Mouse (Mus musculus) liver, embryonic 11.5 days (tissue): Measurements from ENCODE around the gene Gm20532. TPM values are rescaled to one million over a fixed set of nuclear protein-coding genes. Genes with fewer than 3 reads are reported as not detected.
A peak's percentile ranks its signal among the peaks of the same experiment; 100 is the strongest.

Source experiments
- ATAC-seq: fragments of 200-750 bp; cut with Nextera tagmentation; replicated peaks from 2 replicates; pipeline ENCODE4 v1.8.0; 2017; ENCODE audit warnings: moderate number of reproducible peaks, mild to moderate bottlenecking, moderate TSS enrichment, moderate library complexity; ENCODE audit not compliant: low FRiP score
- DNase-seq: peaks from one replicate; pipeline ENCODE4 v3.0.0-alpha.2; 2017; ENCODE audit warnings: low spot score
- H3K27ac ChIP-seq: fragments of 300-500 bp; sonication (generic); 2 replicates; pipeline ENCODE4 v1.5.1; 2014; ENCODE audit warnings: mild to moderate bottlenecking, low read depth, low read length, control low read depth
- H3K27me3 ChIP-seq: fragments of 300-500 bp; sonication (generic); replicated peaks from 2 replicates; pipeline ENCODE4 v1.6.1; 2014; ENCODE audit warnings: low read length, mixed read lengths; ENCODE audit not compliant: control insufficient read depth, insufficient read depth
- H3K36me3 ChIP-seq: fragments of 300-500 bp; sonication (generic); 2 replicates; pipeline ENCODE4 v1.6.1; 2014; ENCODE audit warnings: mild to moderate bottlenecking, low read length, moderate library complexity, mixed read lengths; ENCODE audit not compliant: control insufficient read depth, insufficient read depth
- H3K4me1 ChIP-seq: fragments of 300-500 bp; sonication (generic); replicated peaks from 2 replicates; pipeline ENCODE4 v1.6.1; 2014; ENCODE audit warnings: low read length, mixed read lengths; ENCODE audit not compliant: control insufficient read depth, insufficient read depth
- H3K4me2 ChIP-seq: fragments of 300-500 bp; sonication (generic); 2 replicates; pipeline ENCODE4 v1.6.1; 2014; ENCODE audit warnings: mild to moderate bottlenecking, control low read depth, moderate library complexity
- H3K4me3 ChIP-seq: fragments of 300-500 bp; sonication (generic); 2 replicates; pipeline ENCODE4 v1.5.1; 2014; ENCODE audit warnings: low read depth, low read length, control low read depth
- H3K9ac ChIP-seq: fragments of 300-500 bp; sonication (generic); 2 replicates; pipeline ENCODE4 v1.6.1; 2014; ENCODE audit warnings: low read depth, low read length, control low read depth
- H3K9me3 ChIP-seq: fragments of 300-500 bp; sonication (generic); 2 replicates; pipeline ENCODE4 v1.6.1; 2016; ENCODE audit warnings: low read length, inconsistent platforms, mixed read lengths; ENCODE audit not compliant: control insufficient read depth
- WGBS: fragments of 180-500 bp; shearing (Covaris S2); extraction: QIAGEN DNeasy Blood & Tissue Kit; methylation state at CpG from one replicate; pipeline ENCODE4 v1.1.7; 2014; 5-methylcytosine and 5-hydroxymethylcytosine counted together
- polyA plus RNA-seq: library from polyadenylated mRNA; unstranded; fragments of >200 nt; fragmentation: Nextera tagmentation; extraction: Ambion mirVana; gene quantifications from 2 replicates; pipeline ENCODE4 v1.2.1, GENCODE M21; 2014

The Gm20532 gene
- polyA plus RNA-seq: not detected in 2 replicates

DNA sequence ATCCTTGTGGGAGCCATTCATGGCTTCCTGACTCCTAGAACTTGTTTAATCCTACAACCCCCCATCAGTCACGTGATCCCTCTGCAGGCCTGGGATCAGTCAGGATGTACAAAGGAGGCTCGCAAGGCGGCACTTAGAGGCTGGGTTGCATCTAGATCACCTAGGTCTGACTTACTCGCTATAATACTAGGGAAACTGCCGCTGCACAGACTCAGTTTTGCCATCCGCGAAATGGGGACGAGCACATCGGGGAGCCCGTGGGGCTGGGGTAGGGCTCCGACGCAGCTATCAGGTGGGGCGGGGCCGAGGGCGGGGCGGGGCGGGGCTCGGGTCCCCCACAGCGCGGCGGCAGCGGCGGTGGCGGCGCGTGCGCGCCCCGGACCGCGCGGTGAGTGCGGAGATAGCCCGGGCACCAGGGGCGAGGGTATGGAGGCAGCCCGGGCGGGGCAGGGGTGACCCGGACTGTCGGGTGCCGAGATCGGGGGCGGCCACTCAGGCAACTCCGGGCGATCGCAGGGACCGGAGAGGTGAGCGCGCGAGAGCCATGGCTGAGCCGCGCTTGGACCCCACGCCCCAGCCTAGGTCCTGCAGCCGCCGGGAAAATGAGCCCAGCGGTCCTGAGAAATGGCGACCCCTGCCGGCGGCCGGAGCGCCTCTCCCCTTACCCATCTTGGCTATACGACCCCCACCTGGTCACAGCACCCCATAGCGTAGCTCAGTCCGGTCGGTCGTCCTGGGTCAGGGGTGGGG is at the start of gene Gm20532:
TSS of gene Gm20532 (plus strand) at position 346 of the 750 bp plus-strand sequence.
- Histone ChIP-seq H3K27ac (peak within 1 kb of the TSS; percentile 68), H3K4me2 (peak within 1 kb of the TSS; percentile 75), H3K27me3 (no peaks in the 10 kb centered on the region), H3K4me3 (peak within 1 kb of the TSS; percentile 59), H3K4me1 (peaks cover 40% of the 10 kb centered on the region), H3K9me3 (no peaks in the 10 kb centered on the region), H3K36me3 (no peaks in the 10 kb centered on the region; the same call in 1 of the 2 replicates), H3K9ac (peak within 1 kb of the TSS; percentile 78)
- WGBS: 1% methylated on average over 65 of the region's 65 CpGs
- peak; percentile 70 for ATAC-seq
- DNase-seq: peak; percentile 86

DNA sequence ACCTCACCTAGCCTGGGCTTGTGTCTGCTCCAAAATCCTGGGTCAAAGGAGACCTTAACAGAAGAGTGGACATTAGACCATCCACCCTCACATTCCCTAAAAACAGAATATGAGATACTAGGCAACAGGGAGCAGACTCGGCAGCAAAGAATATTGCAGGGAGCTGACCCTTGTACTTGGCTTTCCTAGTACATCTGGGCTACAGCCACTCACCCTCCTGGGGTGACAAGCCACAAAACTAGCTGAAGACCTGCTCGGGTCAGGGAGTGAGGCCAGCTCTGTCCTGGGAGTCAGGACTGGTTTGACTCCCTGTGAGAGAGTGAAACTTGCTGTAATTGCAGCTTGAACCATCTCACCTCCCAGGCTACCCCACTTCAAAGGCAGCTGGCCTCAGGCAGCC is 46.9 kb upstream of the Gm20532 start:
- Histone ChIP-seq H3K4me3 (no peak overlapping the region), H3K4me2 (no peak overlapping the region), H3K27me3 (no peaks in the 10 kb centered on the region), H3K9ac (no peak overlapping the region), H3K36me3 (no peaks in the 10 kb centered on the region), H3K27ac (no peak overlapping the region), H3K4me1 (no peaks in the 10 kb centered on the region), H3K9me3 (no peaks in the 10 kb centered on the region)
- ATAC-seq: no peak
- no peak for DNase-seq
- 49% methylated on average over 2 of the region's 2 CpGs for WGBS

DNA sequence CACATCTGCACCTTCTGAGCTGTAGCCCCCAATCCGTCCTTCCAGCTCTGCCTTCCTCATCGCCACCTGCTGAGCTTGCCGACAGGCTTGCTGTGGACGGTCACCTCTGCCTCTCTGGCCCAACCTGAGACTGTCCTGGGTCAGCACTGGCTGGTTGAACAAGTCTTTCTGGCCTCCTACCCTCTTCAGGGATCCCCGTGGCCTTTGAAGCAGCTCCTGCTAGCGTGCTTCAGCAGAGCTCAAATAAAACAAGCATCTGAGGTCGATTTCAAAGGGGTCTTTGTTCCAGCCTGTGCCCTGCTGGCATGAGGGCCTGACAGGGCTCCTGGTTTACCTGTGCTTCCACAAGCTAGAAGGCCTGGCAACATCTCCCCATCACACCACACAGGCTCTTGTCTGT is 45.7 kb upstream of the Gm20532 start:
- DNase-seq (no peak), ATAC-seq (no peak)
- Histone ChIP-seq H3K36me3 (no peaks in the 10 kb centered on the region), H3K27ac (no peak overlapping the region), H3K4me1 (no peaks in the 10 kb centered on the region), H3K4me3 (no peak overlapping the region), H3K9ac (no peak overlapping the region), H3K9me3 (no peaks in the 10 kb centered on the region), H3K27me3 (no peaks in the 10 kb centered on the region), H3K4me2 (no peak overlapping the region)
- WGBS: 51% methylated on average over 7 of the region's 7 CpGs

DNA sequence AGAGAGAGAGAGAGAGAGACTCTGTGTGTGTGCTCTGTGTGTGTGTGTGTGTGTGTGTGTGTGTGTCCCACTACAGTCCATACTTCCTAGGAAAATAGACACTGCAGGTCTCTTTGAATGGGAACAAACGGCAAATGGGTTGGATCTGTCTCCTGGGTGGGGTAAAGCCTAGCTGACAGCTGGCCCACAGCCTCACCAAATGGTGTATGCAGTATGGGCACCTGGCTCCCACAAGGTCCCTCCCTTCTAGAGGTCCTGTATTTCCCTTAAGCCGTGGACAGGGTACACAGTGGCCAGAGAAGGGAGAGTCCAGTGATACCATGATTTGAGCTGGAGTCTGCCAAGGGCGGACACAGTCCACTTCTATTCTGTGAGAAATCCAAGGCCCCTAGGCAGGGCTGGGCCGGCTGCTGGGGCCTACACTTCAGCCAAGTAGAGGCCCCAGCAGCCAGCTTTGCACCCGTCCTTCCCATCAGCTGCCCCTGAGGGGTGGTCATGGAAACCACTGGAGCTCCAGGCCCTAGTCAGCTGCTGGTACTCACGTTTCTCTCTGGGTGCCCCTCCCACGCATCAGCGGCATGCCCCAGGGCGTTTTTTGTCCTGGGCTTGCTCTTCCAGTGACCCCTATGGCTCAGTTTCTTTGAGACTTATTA is 45.1 kb upstream of the Gm20532 start:
- H3K9me3 ChIP-seq: no peaks in the 10 kb centered on the region
- H3K4me3 ChIP-seq: no peak overlapping the region
- no peak for DNase-seq
- H3K27me3 ChIP-seq: no peaks in the 10 kb centered on the region
- H3K27ac ChIP-seq: no peak overlapping the region
- ATAC-seq: no peak
- H3K4me1 ChIP-seq: no peaks in the 10 kb centered on the region
- WGBS: 53% methylated on average over 9 of the region's 9 CpGs
- H3K4me2 ChIP-seq: no peak overlapping the region
- no peaks in the 10 kb centered on the region for H3K36me3 ChIP-seq
- no peak overlapping the region for H3K9ac ChIP-seq

DNA sequence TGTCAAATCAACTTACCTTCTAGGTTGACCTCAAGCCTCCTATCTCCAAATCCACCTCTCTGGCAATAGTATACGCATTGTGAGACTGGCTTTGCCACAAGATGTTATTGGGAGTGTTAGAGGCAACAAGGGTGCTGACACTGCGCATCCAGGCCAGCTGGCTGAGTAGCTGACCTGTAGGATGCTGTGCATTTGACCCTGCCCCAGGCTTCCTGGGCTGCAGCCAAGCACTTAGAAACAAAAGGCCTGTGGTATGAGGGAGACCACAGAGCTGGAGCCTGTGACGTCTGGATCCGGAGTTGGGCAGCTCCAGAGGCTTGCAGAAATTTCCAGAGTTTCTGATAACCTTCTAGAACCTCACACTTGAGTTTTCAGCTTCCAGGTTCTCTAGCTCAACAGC is 43.3 kb upstream of the Gm20532 start:
- no peak overlapping the region for H3K9ac ChIP-seq
- ATAC-seq: no peak

DNA sequence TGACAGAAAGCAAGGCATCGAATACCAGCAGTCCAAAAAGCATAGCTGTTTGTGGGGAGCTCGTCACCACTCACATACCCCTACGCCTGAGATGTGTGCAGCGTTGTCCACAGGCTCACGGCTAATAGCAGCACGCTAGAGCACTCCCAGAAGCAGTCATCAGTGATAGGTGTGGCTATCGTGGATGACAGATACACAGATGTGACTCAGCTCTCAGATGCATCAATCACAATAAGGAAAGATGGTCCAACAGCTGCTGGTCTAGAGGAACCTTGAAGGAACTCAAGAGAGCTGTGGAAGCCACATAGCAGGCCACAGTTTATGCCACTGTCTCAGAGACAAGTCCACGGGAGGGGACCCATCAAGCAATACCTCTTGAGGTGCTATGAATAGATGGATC is 42.7 kb upstream of the Gm20532 start:
- DNase-seq (no peak), ATAC-seq (no peak)
- no peak overlapping the region for H3K9ac ChIP-seq
- no peak overlapping the region for H3K4me3 ChIP-seq
- no peak overlapping the region for H3K4me2 ChIP-seq
- H3K27ac ChIP-seq: no peak overlapping the region
- H3K9me3 ChIP-seq: no peaks in the 10 kb centered on the region
- H3K4me1 ChIP-seq: no peaks in the 10 kb centered on the region
- H3K36me3 ChIP-seq: no peaks in the 10 kb centered on the region
- WGBS: 75% methylated on average over 8 of the region's 8 CpGs
- no peaks in the 10 kb centered on the region for H3K27me3 ChIP-seq

More for the DNA sequence above, 43.3 kb upstream of the Gm20532 start:
- Histone ChIP-seq H3K27ac (no peak overlapping the region), H3K36me3 (no peaks in the 10 kb centered on the region), H3K27me3 (no peaks in the 10 kb centered on the region), H3K4me2 (no peak overlapping the region), H3K4me3 (no peak overlapping the region), H3K4me1 (no peaks in the 10 kb centered on the region), H3K9me3 (no peaks in the 10 kb centered on the region)
- no peak for DNase-seq
- WGBS: 65% methylated on average over 4 of the region's 4 CpGs

DNA sequence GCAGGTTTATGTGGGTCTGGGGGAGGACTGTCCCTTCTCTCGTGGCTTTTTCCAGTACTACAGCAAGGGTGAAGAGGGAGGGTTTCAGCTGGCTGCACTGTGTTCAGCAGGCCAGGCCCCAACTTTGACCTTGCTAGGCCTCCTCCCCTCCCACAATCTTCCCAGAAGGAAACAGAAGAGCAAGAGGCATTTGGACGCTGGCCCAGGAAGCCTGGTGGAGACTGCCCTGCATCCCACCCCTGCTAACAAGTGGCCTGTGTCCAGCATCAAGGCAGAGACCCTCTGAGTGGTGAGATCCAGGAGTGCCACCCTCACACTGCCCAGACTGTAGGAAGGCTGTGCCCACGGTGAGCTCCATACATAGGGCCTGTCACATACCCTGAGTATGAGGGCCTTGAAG is 42.2 kb upstream of the Gm20532 start:
- Histone ChIP-seq H3K4me2 (no peak overlapping the region), H3K4me1 (no peaks in the 10 kb centered on the region), H3K4me3 (no peak overlapping the region), H3K9ac (no peak overlapping the region), H3K36me3 (no peaks in the 10 kb centered on the region), H3K27ac (no peak overlapping the region), H3K9me3 (no peaks in the 10 kb centered on the region), H3K27me3 (no peaks in the 10 kb centered on the region)
- no peak for DNase-seq
- no peak for ATAC-seq
- WGBS: 54% methylated on average over 3 of the region's 3 CpGs

DNA sequence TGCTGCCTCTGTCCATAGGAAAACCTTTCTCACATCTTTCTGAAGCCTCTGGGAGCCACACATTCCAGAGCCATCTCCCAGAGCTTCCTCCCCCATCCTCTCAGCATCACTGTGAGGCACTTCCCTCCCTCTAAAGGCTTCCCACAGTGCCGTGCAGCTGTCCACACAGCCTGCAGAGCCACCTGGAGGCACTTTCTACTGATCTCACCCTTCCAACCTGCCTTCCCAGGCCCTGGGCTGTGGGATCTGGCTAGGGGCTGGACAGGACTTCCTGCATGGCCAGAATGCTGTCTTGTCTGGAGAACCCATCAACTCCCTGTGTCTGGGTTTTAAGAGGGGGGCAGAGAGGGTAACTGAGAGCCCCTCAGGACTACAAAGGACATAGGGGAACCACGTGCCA is 39.0 kb upstream of the Gm20532 start:
- no peak overlapping the region for H3K9ac ChIP-seq
- H3K4me1 ChIP-seq: peaks cover 12% of the 10 kb centered on the region
- ATAC-seq: no peak
- H3K4me3 ChIP-seq: no peak overlapping the region
- DNase-seq: no peak
- 40% methylated on average over 2 of the region's 2 CpGs for WGBS
- no peak overlapping the region for H3K27ac ChIP-seq
- H3K36me3 ChIP-seq: no peaks in the 10 kb centered on the region
- no peak overlapping the region for H3K4me2 ChIP-seq
- H3K9me3 ChIP-seq: no peaks in the 10 kb centered on the region
- no peaks in the 10 kb centered on the region for H3K27me3 ChIP-seq

DNA sequence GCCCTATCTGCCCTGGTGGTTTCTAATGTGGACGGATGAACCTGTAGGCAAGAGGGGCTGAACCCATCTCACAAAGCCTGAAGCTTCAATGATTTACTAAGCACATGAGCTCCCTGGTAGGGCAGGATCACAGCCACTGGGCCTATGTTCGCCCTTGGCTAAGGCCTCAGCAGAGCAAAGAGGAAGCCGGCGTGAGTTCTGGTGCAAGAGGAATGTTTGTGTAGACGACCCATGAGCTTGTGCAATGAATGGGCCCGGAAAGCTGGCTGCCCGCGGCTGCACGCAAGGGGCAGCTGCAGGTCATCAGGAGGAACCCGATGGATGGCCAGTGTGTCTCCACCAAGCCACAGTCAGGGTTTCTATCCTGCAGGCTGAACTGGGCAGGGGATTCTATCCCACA is 36.6 kb upstream of the Gm20532 start:
- Histone ChIP-seq H3K4me3 (no peak overlapping the region), H3K9me3 (no peaks in the 10 kb centered on the region), H3K4me1 (peaks cover 12% of the 10 kb centered on the region), H3K36me3 (no peaks in the 10 kb centered on the region), H3K4me2 (no peak overlapping the region), H3K9ac (no peak overlapping the region), H3K27me3 (no peaks in the 10 kb centered on the region), H3K27ac (no peak overlapping the region)
- no peak for ATAC-seq
- no peak for DNase-seq
- WGBS: 54% methylated on average over 10 of the region's 10 CpGs
